Comparison of ENCODE assay signal across 1 mouse cellular context in genomic region chr13:67867899-67868298, GRCm38 (mm10).
TF ChIP-seq lines count a peak whose summit lies in the region.

No protein-coding gene starts in this region.

TF ChIP-seq in CH12.LX, 34 proteins besides CTCF, POLR2A, EP300 and RAD21:
- TF ChIP-seq GABPA (IDR thresholded peaks at IDR 0.05; ENCODE audit: insufficient replicate concordance, low read depth, low read length) (no peak), SMC3 (IDR thresholded peaks at IDR 0.05; ENCODE audit: low read depth, low read length) (peak; percentile 55), PAX5 (IDR thresholded peaks at IDR 0.05; ENCODE audit: low read length) (no peak), MAZ (IDR thresholded peaks at IDR 0.05; ENCODE audit: low read depth, low read length) (no peak), RCOR1 (conservative IDR thresholded peaks at IDR 0.05; ENCODE audit: low read depth, low read length) (no peak), CHD2 (IDR thresholded peaks at IDR 0.05; ENCODE audit: low read length) (no peak), TCF12 (IDR thresholded peaks at IDR 0.05; ENCODE audit: low read depth, low read length) (no peak), USF1 (IDR thresholded peaks at IDR 0.05; ENCODE audit: low read depth, low read length) (no peak)
